Mouse (Mus musculus): ENCODE measurements around the gene B9d1. TPM values are rescaled to one million over a fixed set of nuclear protein-coding genes. Genes with fewer than 3 reads are reported as not detected.
A peak's percentile ranks its signal among the peaks of the same experiment; 100 is the strongest.

Gene B9d1
- polyA plus RNA-seq (2015; fragmentation: Nextera tagmentation; extraction: Ambion mirVana): 20.7 and 24.8 TPM in 2 replicates

DNA sequence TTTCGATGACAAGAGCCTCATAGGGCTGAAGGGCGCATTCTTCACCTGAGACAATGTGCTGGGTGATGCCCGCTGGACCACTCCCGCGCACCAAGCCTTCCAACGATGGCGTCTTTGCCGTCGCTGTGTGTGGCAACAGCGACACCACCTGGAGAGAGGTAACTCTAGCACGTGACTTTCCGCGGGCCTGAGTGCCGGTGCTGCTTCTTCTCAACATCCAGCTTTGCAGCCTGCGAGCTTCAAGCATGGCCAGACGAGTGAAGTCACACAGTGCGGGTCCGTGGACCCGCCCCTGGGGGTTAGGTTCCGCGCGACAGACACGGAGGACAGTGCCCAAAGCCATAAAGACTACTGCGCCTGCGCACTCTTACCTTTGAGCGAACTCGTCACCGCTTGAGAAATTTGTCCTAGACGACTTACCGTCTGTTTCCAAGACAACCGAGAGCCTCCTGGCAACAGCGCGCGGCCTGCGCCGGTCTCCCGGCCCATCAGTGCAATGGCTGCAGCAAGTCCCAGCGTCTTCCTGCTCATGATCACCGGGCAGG lies at the start of gene B9d1:
B9d1 (plus strand) TSS at position 432 of the 545 bp plus-strand sequence.
- Histone ChIP-seq H3K9ac (peak within 1 kb of the TSS; percentile 52; the same call in 1 of the 2 replicates), H3K4me1 (peaks cover 19% of the 10 kb centered on the region), H3K4me2 (peak within 1 kb of the TSS; percentile 63), H3K27me3 (no peaks in the 10 kb centered on the region), H3K27ac (peak within 1 kb of the TSS; percentile 89), H3K4me3 (peak within 1 kb of the TSS; percentile 60), H3K36me3 (no peaks in the 10 kb centered on the region), H3K9me3 (no peaks in the 10 kb centered on the region)
- WGBS: under 1% methylated on average over 39 of the region's 39 CpGs
- ATAC-seq (ENCODE audit: insufficient number of reproducible peaks, low FRiP score, low TSS enrichment, low read depth): peak; percentile 86

GRCm38 (mm10) chr11:61464071-61464470 lies 40.9 kb upstream of the B9d1 start:
- Histone ChIP-seq H3K9me3 (no peaks in the 10 kb centered on the region), H3K9ac (no peak overlapping the region), H3K27ac (peak overlapping the region; percentile 44), H3K4me1 (peaks cover 7% of the 10 kb centered on the region), H3K27me3 (no peaks in the 10 kb centered on the region), H3K4me3 (no peak overlapping the region), H3K4me2 (no peak overlapping the region), H3K36me3 (no peaks in the 10 kb centered on the region)
- WGBS: 42% methylated on average over 2 of the region's 2 CpGs
- ATAC-seq (ENCODE audit: insufficient number of reproducible peaks, low FRiP score, low TSS enrichment, low read depth): no peak

GRCm38 (mm10) chr11:61465422-61465821 lies 39.5 kb upstream of the B9d1 start:
- Histone ChIP-seq H3K9me3 (no peaks in the 10 kb centered on the region), H3K9ac (no peak overlapping the region), H3K36me3 (no peaks in the 10 kb centered on the region), H3K4me2 (no peak overlapping the region), H3K4me1 (peaks cover 7% of the 10 kb centered on the region), H3K27me3 (no peaks in the 10 kb centered on the region), H3K4me3 (no peak overlapping the region), H3K27ac (no peak overlapping the region)
- ATAC-seq (ENCODE audit: insufficient number of reproducible peaks, low FRiP score, low TSS enrichment, low read depth): no peak
- 60% methylated on average over 4 of the region's 4 CpGs for WGBS

- no peak for ATAC-seq (ENCODE audit: insufficient number of reproducible peaks, low FRiP score, low TSS enrichment, low read depth)
- no peak overlapping the region for H3K4me2 ChIP-seq
- no peak overlapping the region for H3K27ac ChIP-seq
- H3K27me3 ChIP-seq: no peaks in the 10 kb centered on the region
- no peak overlapping the region for H3K4me3 ChIP-seq
- H3K9me3 ChIP-seq: no peaks in the 10 kb centered on the region
- H3K36me3 ChIP-seq: no peaks in the 10 kb centered on the region
- WGBS: 85% methylated on average over 4 of the region's 4 CpGs
- no peak overlapping the region for H3K9ac ChIP-seq
- peaks cover 7% of the 10 kb centered on the region for H3K4me1 ChIP-seq
Measured at GRCm38 (mm10) chr11:61468534-61468933, 36.4 kb upstream of the B9d1 start.

DNA sequence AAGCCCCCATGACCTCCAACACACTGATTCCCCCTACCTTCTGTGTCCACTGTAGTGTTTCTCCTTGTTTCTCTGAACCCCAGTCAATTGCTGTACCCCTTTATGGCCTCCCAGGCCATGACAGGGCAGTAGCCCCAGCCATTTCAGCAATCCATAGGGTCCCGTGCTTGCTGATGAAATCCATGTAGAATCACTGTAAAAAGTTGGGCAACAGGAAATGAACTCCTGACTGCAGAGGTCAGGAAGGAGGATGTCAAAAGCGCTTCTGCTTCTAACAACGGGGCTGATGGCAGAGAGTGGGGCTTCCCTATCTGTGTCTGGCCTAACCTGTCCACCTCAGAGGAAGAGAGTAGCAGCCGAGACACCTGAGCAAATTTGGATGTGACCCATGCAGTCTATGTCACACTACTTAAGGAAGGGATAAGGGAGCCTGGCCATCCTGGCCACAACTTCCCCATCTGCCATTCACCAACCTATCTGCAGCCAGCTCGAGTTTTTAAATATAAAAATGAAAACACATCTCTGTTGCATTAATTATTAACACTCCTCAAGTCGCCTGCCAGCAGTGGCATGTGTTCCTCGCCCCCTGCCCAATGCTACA lies 35.5 kb upstream of the B9d1 start:
- WGBS: 57% methylated on average over 7 of the region's 7 CpGs
- peaks cover 7% of the 10 kb centered on the region for H3K4me1 ChIP-seq
- no peaks in the 10 kb centered on the region for H3K27me3 ChIP-seq
- no peaks in the 10 kb centered on the region for H3K36me3 ChIP-seq
- H3K27ac ChIP-seq: no peak overlapping the region
- H3K4me3 ChIP-seq: no peak overlapping the region
- no peak for ATAC-seq (ENCODE audit: insufficient number of reproducible peaks, low FRiP score, low TSS enrichment, low read depth)
- H3K4me2 ChIP-seq: no peak overlapping the region
- no peaks in the 10 kb centered on the region for H3K9me3 ChIP-seq
- no peak overlapping the region for H3K9ac ChIP-seq

DNA sequence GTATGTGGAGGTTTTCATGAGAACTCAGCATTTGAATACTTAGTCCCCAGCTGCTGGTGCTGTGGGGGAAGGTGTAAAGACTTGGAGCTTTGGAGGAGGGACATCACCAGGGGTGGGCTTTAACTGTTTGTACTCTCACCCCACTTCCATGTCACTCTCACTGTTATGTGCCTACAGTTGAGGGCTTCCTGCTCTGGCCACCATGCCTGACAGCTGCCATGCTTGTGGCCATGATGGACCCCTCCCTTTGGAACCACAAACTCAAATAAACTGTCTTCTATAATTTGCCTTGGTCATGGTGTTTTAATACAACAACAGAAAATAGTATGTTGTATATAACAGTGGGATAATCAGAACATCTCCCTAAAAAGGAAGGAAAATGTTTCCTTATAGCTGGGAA lies 34.1 kb upstream of the B9d1 start:
- Histone ChIP-seq H3K9ac (no peak overlapping the region), H3K4me1 (no peaks in the 10 kb centered on the region)
- no peak for ATAC-seq (ENCODE audit: insufficient number of reproducible peaks, low FRiP score, low TSS enrichment, low read depth)

DNA sequence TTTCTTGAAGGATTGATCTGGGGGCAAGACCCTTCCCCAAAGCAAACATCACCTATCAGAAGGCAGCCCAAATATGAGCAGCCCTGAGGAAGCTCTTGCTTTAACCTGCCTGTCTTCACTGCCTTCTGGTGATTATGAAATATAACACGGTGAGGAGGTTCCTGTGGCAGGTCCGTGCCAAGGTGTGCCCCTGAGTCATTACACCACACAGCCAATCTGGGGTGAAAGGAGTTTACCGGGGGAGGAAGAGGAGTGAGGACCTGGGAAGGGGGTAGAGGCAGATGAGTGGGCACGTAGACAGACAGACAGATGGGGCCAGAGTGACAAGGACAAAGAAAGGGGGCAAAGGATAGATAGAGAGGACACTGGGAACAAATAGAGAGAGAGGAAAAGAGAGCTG lies 31.3 kb upstream of the B9d1 start:
- WGBS: 65% methylated on average over 4 of the region's 4 CpGs
- H3K4me1 ChIP-seq: peaks cover 14% of the 10 kb centered on the region
- H3K9ac ChIP-seq: no peak overlapping the region
- H3K9me3 ChIP-seq: no peaks in the 10 kb centered on the region
- H3K4me2 ChIP-seq: no peak overlapping the region
- H3K4me3 ChIP-seq: no peak overlapping the region
- no peaks in the 10 kb centered on the region for H3K27me3 ChIP-seq
- no peaks in the 10 kb centered on the region for H3K36me3 ChIP-seq
- ATAC-seq (ENCODE audit: insufficient number of reproducible peaks, low FRiP score, low TSS enrichment, low read depth): no peak
- H3K27ac ChIP-seq: no peak overlapping the region

More for the DNA sequence above, 34.1 kb upstream of the B9d1 start:
- no peak overlapping the region for H3K4me3 ChIP-seq
- H3K27ac ChIP-seq: no peak overlapping the region
- no peaks in the 10 kb centered on the region for H3K36me3 ChIP-seq
- no peaks in the 10 kb centered on the region for H3K27me3 ChIP-seq
- no peaks in the 10 kb centered on the region for H3K9me3 ChIP-seq
- no peak overlapping the region for H3K4me2 ChIP-seq

GRCm38 (mm10) chr11:61476786-61477382 lies 28.1 kb upstream of the B9d1 start:
- Histone ChIP-seq H3K27me3 (no peaks in the 10 kb centered on the region), H3K9me3 (no peaks in the 10 kb centered on the region), H3K9ac (no peak overlapping the region), H3K4me1 (peaks cover 21% of the 10 kb centered on the region), H3K4me3 (peak overlapping the region; percentile 9), H3K27ac (0 out of 2 replicates have a peak overlapping the region, but pooled peaks have one; percentile 69), H3K4me2 (peak overlapping the region; percentile 22; the same call in 1 of the 2 replicates), H3K36me3 (no peaks in the 10 kb centered on the region)
- 33% methylated on average over 12 of the region's 12 CpGs for WGBS
- no peak for ATAC-seq (ENCODE audit: insufficient number of reproducible peaks, low FRiP score, low TSS enrichment, low read depth)

DNA sequence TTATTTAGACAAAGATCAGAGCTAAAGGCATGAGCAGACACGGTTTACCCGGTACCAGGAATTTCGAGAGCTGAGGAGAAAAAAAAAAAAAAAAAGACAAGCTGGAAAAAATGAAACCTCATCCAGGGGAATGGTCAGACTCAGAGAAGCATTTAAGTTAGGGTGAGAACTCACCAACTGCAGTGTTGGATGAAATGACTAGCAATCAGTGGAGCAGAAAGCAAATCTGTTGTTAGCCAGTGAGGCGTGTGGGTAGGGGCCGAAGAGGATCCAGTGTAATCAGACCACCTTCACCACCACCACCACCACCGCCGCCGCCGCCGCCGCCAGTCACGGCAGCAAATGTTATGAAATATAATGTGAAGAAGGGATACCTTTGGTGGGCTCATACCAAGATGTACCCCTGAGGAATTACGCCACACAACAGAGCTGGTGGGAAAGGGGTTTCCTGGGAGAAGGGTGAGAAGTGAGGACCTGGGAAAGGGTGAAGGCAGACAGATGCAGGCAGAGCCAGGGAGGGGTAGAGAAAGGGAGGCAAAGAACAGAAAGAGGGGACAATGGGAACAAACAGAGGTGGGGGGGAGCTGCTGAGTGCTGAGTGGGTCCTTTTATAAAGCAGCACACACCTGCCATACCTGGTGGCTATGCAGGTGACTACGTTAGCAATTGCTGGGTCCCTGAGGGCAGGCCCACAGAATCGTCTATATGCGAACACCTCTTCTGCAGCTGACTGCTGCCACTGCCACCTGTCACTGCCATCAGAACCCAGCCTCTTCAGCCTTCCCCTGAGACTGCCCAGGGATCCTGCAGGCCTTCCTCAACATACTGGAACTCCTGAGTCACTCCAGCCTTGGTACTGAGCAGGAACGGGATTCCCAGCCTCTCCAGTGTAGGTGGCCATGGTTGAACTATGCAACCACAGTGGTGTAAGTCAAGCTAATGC lies 27.1 kb upstream of the B9d1 start:
- ATAC-seq (ENCODE audit: insufficient number of reproducible peaks, low FRiP score, low TSS enrichment, low read depth): no peak
- Histone ChIP-seq H3K27me3 (no peaks in the 10 kb centered on the region), H3K4me1 (peaks cover 23% of the 10 kb centered on the region), H3K9me3 (no peaks in the 10 kb centered on the region), H3K4me2 (peak overlapping the region; percentile 22; the same call in 1 of the 2 replicates), H3K4me3 (no peak overlapping the region), H3K27ac (no peak overlapping the region), H3K9ac (no peak overlapping the region), H3K36me3 (no peaks in the 10 kb centered on the region)
- WGBS: 65% methylated on average over 17 of the region's 17 CpGs

DNA sequence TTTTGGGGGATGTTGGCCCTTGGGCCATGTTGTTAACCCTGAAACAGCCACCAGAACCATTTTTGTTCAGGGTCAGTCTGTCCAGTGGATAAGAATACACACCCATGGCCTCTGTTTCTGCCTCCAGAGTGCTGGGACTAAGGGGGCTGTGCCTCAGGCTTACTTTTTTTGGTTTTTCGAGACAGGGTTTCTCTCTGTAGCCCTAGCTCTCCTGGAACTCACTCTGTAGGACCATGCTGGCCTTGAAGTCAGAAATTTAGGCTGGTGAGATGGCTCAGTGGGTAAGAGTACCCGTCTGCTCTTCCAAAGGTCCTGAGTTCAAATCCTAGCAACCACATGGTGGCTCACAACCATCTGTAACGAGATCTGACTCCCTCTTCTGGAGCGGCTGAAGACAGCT lies 26.2 kb upstream of the B9d1 start:
- WGBS: 83% methylated on average over 4 of the region's 4 CpGs
- Histone ChIP-seq H3K27ac (no peak overlapping the region), H3K4me3 (no peak overlapping the region), H3K27me3 (no peaks in the 10 kb centered on the region), H3K4me2 (no peak overlapping the region), H3K9ac (no peak overlapping the region), H3K4me1 (peaks cover 32% of the 10 kb centered on the region), H3K36me3 (no peaks in the 10 kb centered on the region), H3K9me3 (no peaks in the 10 kb centered on the region)
- ATAC-seq (ENCODE audit: insufficient number of reproducible peaks, low FRiP score, low TSS enrichment, low read depth): no peak

DNA sequence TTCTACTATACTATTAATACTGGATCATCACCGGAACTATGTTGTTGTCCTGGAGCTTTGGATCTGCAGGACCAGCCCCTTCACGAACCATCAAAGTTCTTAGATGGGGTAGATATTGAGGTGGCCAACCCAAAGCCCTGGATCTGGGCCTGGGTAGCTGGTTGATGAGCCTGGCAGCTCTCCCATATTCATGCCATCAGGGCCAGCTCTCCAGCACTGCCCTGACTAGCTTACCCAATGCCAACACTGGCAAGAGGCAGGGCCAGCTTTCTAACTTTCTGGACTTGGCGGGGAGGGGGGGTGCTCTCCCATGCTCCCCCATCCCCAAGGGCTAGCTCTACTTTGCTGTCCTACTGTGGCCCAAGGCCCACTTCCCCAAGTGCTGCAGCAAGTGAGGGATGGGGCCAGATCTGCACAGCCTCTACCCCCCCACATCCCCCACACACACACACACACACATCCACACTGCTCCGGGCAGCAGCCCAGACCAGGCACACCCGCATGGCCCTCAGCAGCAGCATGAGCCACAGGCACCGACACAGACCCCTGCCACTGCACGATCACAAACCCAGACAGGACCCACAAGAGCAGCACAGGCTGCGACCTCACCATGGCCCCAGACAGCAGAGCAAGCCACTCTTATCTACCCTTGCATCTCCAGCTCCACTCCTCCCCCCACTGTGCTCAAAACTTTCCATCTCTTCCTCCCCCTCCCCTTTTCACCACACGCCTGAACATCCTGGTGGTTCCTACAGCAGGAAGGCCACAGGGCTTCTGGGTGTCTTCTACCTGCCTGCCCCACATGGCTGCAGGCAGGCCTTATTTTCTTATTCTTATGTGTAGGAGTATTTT lies 23.5 kb upstream of the B9d1 start:
- 57% methylated on average over 9 of the region's 9 CpGs for WGBS
- Histone ChIP-seq H3K36me3 (no peaks in the 10 kb centered on the region), H3K27me3 (no peaks in the 10 kb centered on the region), H3K27ac (peak overlapping the region; percentile 35), H3K4me3 (no peak overlapping the region), H3K9ac (no peak overlapping the region), H3K9me3 (no peaks in the 10 kb centered on the region), H3K4me1 (peaks cover 58% of the 10 kb centered on the region), H3K4me2 (no peak overlapping the region)
- no peak for ATAC-seq (ENCODE audit: insufficient number of reproducible peaks, low FRiP score, low TSS enrichment, low read depth)

Measured in limb, embryonic 15.5 days (tissue).